Mouse (Mus musculus) embryonic fibroblast, embryonic 13.5 days (primary cell): ENCODE measurements around the gene Mei1.
A peak's percentile ranks its signal among the peaks of the same experiment; 100 is the strongest.

ENCODE experiments used
- CTCF ChIP-seq: IDR thresholded peaks from 2 replicates; pipeline ENCODE4 v1.5.1; 2011; ENCODE audit warnings: mild to moderate bottlenecking, control low read depth, low read length, moderate library complexity, borderline replicate concordance; ENCODE audit not compliant: insufficient read depth
- POLR2A ChIP-seq: IDR thresholded peaks from 2 replicates; pipeline ENCODE4 v1.6.1; 2011; ENCODE audit warnings: low read depth, mild to moderate bottlenecking, control low read depth, low read length, moderate library complexity

DNA sequence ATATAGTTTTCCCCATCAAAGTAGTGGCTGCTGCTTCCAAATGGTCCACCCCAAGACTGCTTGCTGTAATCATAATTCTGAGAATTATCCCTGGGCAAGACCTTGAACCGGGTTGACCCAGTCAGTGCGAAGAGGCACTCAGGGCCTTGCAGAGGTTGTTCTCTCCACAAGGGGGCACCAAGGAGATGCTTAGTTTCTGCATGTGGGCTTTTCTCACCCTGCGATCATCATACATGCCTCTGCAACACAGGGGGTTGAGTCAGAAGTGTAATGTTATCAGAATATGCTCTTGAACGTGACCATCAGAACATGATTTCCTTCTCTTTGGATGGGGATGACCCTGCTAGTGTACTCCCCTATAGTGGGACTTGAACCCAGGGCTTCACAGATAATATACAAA, 68.8 kb downstream of the Mei1 start:
- TF ChIP-seq POLR2A = no peak
- peak; percentile 40; the same call in 1 of the 2 replicates for TF ChIP-seq CTCF
